Mouse (Mus musculus): ENCODE measurements around the gene Tshz2.
"Not testable (repeated sequence)": the region's sequence is repeated elsewhere in the genome, so short reads cannot be mapped to it uniquely, and the experiment has no call there.

Tshz2 gene

GRCm38 (mm10) chr2:169812940-169813339 is 180.1 kb downstream of the Tshz2 start:
- DNase-seq (ENCODE audit: low spot score in 2 of 2), result peak in 1 of 2 experiments; percentile 49

- no peak for DNase-seq (ENCODE audit: low spot score in 2 of 2)
These were observed 181.5 kb downstream of the Tshz2 start for GRCm38 (mm10) chr2:169814351-169814750.

GRCm38 (mm10) chr2:169814757-169815156 is 181.9 kb downstream of the Tshz2 start:
- no peak for DNase-seq (ENCODE audit: low spot score in 2 of 2)

DNA sequence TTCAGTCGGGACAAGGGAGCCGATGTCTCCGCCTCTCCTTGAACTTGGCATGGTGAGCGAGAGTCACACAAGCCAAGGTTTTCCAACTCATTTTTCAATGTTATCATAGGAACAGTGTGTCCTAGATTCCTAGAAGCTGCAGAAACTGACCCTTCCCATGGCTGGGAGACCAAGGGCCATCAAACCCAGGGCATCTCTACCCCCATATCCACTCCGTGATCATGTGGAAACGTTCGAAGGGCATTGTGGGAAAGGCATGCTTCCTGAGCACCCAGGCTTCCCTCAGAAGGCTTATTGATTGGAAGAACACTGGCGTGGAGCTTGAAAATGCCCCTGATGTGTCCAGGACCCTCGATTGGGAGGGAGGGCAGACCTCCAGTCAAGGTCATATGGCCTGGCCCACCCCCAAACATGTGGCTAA is 188.2 kb downstream of the Tshz2 start:
- no peak for DNase-seq (ENCODE audit: low spot score in 2 of 2)

DNA sequence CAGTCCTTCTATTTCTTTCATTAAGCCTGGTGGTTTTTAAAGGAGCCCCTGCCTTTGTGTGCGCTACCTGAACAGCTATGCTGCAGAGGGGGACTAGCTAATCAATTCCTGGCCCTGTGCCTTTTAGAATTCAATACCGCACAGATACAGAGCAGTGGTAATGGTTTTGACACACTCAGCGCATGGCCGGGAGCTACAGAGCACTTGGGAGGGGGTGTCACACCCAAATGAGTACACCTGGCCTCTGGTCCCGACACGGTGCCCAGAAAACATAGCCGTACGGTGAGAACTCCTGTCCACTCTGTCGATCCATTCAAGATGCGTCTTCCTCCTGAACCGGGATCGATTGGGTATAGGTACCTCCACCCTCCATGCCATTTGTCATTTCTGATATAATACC is 193.1 kb downstream of the Tshz2 start:
- DNase-seq (ENCODE audit: low spot score in 2 of 2), result no peak

GRCm38 (mm10) chr2:169826316-169826715 is 193.5 kb downstream of the Tshz2 start:
- no peak for DNase-seq (ENCODE audit: low spot score in 2 of 2)

DNA sequence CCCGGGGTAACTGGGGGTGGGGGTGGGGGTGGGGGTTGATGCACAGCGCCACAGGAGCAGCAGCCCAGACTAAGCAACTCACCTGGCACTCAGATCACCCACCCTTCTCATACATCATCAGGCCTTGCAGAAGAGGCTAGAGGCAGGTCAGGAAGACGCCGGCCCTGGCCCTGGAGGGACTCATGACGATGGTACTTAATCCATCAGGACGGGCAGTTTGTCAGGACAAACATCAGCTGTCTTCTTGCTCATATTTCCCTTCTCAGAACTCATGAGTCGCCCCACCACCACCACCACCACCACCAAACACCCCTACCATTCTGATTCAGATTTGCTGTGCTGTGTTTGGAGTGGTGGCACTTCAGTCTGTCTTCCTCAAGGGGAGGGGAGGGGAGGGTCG is 194.0 kb downstream of the Tshz2 start:
- no peak for DNase-seq (ENCODE audit: low spot score in 2 of 2)

GRCm38 (mm10) chr2:169832184-169832583 is 199.4 kb downstream of the Tshz2 start:
- no peak for DNase-seq (ENCODE audit: low spot score in 2 of 2)

GRCm38 (mm10) chr2:169833638-169834037 is 200.8 kb downstream of the Tshz2 start:
- no peak for DNase-seq (ENCODE audit: low spot score in 2 of 2)

DNA sequence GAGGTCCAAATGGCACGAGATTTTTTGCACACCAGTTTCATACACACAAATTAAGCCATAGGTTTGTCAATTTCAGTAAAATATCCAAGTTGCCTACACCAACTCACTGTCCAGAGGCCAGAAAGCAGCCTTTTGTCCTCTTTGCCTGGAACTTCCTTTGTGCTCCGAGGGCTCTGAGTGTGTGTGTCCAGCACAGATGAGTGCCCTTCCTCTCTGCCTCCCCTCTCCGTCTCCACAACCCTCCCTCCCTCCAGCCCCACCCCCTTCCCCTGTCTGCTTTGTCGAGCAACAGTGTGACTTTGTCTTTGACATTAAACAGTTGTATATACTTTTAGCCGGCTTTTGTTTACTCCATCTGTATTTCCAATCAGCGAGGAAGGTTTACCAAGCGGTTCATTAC is 201.8 kb downstream of the Tshz2 start:
- DNase-seq (ENCODE audit: low spot score in 2 of 2), result no peak

DNA sequence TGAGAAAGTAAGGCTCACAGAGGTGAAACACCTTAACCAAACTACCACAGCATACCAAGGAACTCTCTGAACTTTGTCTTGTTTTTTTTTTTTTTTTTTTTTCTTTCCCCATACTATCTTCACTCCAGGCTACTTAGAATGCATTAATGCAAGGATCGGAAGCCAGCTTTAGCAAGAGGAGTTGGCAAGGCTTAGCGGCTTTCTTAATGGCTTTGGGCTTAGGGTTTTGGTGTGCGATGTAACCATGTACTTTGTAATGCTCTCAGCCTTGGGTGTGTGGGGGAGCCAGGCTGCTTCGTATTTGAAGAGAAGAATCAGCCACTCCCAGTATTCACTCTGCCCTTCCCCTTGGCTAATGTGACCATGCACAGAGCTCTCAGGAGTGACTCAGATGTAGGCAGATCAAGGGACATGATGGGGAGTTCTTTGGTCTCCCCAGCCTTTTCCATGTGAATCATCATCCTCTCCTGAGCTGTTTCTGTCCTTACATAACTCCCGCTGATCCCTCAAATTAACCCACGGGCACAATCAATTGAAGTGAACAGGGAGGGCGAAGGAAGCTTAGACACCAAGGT is 204.3 kb downstream of the Tshz2 start:
- DNase-seq (ENCODE audit: low spot score in 2 of 2), result no peak

DNA sequence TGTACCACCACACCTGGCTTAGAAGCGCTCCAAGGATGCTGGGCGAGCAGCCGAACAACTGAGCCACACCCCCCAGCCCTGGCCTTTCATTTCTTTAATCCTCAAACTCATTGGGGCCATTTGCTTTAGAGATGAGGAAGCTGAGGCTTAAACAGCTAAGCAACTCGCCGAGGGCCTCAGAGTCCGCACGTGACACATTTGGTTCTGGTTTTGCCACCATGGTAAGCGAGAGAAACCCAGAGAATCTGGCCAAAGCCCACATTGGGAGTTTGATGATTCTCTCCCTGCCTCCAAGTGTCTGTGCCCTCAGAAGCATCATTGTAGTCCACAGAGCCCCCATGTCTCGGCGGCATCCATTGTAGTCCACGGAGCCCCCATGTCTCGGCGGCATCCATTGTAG is 205.7 kb downstream of the Tshz2 start:
- no peak for DNase-seq (ENCODE audit: low spot score in 2 of 2)

DNA sequence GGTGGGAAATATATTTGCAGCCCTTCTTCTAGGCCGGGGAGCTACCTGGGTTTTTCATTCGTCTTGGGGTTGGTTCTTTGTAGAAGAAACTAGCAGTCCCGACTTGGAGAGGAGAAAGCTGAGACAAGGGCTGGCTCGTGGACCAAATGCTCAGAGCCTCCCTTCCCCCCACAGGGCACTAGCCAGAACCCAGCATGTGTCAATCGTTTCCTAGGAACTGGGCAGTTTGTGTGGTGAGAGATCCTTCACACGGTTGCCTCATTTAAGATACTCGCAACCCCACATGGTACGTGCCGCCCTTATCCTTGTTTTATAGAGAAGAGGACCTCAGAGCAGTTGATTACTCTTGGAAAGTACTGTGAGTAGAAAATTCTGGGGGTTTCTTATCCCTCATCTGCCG is 208.6 kb downstream of the Tshz2 start:
- DNase-seq (ENCODE audit: low spot score in 2 of 2), result no peak

DNA sequence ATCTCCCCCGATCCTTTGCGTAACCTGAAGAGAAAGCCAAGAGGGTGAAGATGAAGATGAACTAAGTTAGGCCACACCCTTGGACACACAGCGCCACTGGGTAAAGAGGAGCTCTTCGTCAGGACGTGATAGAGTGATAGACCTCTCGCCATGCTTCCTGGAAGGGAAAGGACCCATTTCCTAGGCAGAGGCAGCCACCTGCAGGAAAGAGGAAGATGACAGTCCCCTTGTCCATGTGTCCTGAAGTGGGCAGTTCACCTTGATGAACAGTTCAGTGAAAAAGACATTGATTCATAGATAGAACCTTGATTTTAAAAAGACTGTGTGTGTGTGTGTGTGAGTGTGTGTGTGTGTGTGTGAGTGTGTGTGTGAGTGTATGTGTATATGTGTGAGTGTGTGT is 209.7 kb downstream of the Tshz2 start:
- no peak for DNase-seq (ENCODE audit: low spot score in 2 of 2)

DNA sequence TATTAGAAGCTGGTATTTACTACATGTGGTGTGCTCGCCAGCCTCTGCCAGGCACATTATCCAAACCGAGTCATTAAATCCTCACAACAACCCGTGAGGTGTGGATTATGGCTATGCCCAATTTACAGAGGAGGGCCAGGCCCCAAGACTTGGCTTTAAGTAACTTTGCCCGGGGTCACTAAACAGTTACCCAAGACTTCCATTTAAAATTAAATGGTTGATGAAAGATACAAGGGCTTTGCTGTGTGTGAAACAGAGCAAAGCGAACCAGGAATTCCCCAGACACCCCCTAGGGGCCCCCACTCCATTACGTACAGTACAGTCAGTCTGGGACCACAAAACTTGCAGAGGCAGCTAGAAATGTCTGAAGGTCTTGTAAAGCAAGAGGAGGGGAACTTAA is 210.7 kb downstream of the Tshz2 start:
- DNase-seq (ENCODE audit: low spot score in 2 of 2), result no peak

DNA sequence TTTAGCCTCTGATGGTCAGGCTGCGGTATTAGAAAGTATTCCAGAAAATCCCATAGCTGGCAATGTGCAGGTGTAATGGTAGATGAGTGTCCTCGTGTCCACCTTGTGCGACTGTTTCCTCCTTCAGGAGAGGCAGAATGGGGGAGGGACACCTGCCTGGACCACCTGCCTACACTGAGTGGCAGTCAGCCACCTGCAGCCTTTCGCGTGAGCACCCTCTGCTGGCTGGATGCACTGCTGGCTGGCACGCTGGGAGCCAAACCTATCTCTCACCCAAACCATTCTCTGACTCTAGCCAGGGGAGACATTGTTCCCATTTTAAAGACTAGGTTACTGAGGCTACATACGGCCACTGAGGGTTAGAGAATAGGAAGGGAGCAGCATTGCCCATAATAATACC is 216.3 kb downstream of the Tshz2 start:
- peak in 1 of 2 experiments; percentile 38 for DNase-seq (ENCODE audit: low spot score in 2 of 2)

DNA sequence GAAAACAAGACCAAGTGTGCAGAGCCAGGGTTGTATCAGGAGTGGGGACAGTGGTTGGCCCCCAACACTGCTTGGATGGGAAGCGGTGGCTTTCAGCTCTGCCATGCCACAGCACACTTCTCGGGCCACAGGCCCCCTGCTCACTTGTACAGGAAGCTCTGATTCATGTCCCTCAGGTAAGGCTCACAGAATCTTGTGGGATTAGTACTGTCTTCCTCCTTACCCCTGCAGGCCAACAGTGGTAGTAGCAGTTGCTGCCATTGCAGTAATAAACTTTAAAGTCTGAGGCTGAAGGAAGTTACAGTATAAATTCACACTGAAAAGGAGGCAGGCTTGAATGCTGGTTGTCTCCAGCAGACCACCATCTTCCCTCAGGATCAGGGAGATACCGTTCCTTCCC is 216.7 kb downstream of the Tshz2 start:
- DNase-seq (ENCODE audit: low spot score in 2 of 2), result no peak

- no peak for DNase-seq (ENCODE audit: low spot score in 2 of 2)
These were observed 218.8 kb downstream of the Tshz2 start for GRCm38 (mm10) chr2:169851606-169852005.

DNA sequence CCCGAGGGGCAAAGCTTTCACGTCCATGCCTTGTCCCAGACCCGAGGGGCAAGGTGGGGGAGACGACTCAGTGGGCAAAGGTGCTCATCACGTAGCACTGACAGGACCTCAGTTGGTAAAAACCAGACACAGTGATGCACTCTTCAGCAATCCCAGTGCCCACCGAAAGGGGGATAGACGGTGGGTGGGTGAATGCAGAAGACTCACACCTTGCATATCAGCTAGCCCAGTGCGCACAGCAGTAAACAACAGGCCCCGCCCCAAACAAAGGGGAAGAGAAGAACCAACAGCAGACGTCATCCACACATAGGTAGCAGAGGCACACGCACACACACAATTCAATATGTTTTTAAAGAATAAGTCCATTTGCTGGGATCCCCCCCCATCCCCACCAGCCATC is 221.7 kb downstream of the Tshz2 start:
- no peak for DNase-seq (ENCODE audit: low spot score in 2 of 2)

DNA sequence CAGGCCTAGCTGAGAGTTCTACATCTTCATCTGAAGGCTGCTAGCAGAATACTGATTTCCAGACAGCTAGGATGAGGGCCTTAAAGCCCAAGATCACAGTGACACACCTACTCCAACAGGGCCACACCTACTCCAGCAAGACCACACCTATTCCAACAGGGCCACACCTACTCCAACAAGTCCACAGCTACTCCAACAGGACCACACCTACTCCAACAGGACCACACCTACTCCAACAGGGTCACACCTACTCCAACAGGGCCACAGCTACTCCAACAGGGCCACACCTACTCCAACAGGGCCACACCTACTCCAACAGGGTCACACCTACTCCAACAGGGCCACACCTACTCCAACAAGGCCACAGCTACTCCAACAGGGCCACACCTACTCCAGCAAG is 224.2 kb downstream of the Tshz2 start:
- DNase-seq (ENCODE audit: low spot score in 2 of 2), result not testable (repeated sequence)

DNA sequence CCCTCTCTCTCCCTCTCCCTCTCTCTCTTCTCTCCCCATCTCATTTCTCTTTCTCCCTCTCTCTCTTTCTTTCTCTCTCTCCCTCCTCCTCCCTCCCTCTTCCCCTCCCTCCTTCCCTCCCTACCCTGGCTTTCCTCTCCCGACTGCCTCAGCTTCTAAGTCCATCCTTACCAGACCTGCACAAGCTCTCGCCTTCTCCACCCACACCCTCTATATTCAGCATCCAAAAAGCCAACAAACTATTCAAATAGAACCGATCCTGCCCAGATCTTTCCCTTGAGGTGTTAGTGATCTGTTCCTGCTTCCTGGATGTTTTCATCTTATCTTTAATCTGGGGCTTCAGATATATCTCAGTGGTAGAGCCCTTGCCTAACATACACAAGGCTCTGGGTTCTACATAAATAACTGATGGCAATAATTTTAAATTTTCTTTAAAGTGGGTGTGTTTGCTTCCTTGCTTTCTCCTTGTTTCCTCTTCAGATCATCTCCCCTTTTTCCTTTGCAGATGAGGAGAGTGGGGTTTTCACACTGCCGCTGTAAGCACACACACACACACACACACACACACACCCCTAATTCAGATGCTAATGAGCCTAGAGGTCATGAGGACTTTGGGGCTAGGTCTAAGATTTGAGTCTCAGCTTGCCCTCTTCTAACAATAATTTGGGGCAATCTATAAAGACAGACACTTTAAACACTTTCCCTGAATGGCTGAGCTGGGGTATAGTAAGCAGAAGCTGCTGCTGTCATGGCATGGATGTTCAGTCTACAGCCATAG is 226.5 kb downstream of the Tshz2 start:
- DNase-seq (ENCODE audit: low spot score in 2 of 2), result peak in 1 of 2 experiments; percentile 21

GRCm38 (mm10) chr2:169860895-169861294 is 228.1 kb downstream of the Tshz2 start:
- DNase-seq (ENCODE audit: low spot score in 2 of 2), result no peak

DNA sequence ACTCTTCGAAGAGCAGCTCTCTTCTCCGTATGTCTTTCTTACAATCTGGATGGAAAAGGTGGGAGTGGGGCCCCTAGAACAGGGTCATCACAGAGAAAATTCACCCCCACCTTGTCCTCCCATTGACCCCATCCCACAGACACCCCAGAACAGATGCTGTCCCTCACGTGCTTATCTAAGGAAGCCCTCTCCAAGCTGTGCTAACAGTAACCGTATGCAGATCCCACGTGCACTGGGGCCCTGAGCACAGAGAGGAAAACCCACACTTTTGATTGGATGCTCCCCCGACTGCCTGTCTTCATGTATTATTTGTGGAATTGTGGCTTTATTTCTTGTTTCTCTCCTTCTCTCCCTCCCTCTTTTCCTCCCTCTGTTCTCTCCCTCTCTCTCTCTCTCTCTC is 229.9 kb downstream of the Tshz2 start:
- DNase-seq (ENCODE audit: low spot score in 2 of 2), result no peak

DNA sequence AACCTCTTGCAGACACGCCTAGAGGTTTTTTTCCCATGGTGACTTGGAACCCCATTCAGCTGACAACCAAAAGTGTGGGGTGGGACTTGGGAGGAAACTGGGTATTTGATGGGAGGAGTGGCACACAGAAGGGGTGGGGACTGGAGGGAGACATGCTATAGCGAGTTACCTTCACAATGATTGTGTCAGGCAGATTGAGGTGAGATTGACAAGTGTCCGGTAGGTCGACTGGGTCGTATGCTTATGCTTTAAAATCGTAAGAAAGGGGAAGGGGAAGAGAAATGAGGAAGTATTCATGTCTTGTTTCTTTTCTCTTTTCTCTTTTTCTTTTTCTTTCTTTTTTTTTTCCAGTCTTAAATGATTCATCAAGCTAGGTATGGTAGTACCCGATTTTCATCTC is 236.7 kb downstream of the Tshz2 start:
- no peak for DNase-seq (ENCODE audit: low spot score in 2 of 2)
